Mouse (Mus musculus) hindlimb bud, embryonic 11.5 days (tissue): ENCODE data around the gene 2610002M06Rik.

ENCODE experiments used
- DNase-seq: peaks from one replicate; pipeline ENCODE4 v3.0.0-alpha.2; 2012; ENCODE audit warnings: low read depth, low spot score; ENCODE audit errors: extremely low spot score

Gene 2610002M06Rik

DNA sequence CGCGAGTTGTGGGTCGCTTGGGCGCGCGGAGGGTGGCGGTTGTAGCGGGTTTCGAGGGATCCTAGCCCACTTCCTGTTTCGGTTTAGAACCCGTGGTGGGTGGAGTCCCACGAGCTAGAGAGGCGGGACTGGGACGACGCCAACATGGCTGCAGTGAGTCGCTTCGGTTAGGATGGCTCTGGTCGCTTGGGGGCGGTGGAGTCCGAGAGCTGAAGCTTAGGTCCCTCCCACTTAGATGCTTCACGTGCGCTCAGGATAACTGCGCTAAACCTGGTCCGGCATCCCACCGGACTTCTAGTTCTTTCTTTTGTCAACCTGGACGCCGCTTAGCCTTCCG, at the start of gene 2610002M06Rik:
Gene 2610002M06Rik (minus strand): TSS at position 117 of the 337 bp plus-strand sequence.
- DNase-seq, result peak; percentile 26

DNA sequence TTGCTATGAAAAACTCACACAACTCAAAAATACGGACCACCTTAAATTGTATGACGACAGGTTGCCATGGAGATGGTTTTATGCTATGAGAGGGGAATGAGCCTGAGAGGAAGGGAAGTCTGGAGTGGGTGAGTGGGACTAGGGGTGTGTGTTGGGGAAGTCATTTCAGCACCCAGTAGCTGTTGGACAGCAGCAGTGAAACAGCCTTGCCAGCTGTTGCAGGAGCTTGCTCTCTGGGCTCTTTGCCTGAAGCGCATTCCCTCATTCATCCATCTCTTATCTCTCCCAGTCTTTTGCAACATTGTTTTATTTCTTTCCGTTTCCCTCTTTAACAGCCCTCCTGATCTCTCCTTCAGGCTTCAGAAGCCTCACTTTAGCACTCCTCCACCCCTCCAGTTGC, 42.0 kb upstream of the 2610002M06Rik start:
- no peak for DNase-seq

DNA sequence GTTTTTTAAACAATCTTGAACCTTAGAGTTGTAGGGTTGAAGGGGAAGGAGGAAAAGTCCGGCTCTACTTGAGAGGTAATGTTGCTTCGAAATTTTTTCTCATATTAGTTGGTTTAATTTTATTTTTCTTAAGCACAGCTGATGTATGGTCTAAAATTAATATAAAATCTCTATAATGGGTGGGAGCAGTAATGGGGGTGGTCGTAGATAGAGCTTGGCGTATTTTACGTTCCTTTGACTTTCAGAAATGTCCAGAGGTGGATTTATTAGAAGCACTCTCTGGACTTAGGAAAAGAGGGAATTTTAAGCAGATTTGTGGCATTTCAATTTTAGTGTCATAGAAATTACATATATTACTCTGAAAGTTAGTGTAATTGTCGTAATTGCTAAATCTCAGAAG, 592 bp upstream of the 2610002M06Rik start:
- DNase-seq, result no peak

DNA sequence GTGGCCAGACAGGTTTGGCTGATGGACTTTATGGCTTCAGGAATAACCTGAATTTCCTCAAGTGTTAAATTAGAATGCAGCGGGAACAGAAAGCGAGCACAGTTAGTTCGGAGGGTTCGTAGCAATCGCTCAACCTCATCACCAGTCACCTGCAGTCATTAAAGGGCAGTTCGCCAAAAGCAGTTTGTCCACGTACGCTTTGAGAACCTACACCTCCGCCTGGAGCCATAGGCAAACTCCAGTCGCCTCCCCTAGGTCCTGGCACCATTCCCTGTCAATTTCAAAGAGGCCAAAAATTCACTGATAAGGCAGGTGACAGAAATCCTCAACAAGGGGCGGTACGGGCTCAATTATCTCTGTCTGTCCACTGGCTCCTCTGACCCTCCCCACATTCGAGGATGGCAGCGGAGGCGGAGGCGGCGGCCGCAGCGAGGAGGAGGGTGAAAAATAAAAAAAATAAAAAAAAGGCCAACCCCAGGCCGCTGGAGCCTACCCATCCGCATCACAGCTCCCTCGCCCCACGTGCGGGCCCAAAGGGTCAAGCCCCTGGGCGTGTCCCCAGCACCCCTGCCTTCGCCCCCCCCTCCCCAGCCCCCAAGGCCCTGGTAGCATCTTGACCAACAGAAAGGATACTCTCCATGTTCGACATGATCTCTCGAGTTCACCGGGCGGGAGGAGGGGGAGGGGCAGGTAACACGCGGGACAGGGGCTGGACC, 474 bp downstream of the 2610002M06Rik start:
- DNase-seq, result no peak

DNA sequence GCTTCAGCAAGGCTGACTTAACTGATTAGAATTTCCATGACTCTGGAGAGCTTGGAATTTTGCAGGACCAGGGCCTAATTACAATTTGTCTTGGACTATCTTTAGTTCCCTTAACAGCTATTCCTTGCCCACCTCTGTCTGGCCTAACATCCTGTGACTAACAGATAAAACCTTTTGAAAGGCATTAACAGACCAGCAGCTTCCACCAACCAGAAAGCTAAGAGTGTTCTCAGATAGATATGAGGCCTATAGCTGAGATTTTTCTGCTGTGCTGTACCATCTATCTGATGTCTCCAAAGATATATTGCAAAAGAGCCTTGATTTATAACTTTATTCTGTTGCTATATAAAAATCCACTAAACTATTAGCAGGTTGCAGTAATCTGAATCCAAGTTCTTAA, 4.0 kb downstream of the 2610002M06Rik start:
- no peak for DNase-seq

DNA sequence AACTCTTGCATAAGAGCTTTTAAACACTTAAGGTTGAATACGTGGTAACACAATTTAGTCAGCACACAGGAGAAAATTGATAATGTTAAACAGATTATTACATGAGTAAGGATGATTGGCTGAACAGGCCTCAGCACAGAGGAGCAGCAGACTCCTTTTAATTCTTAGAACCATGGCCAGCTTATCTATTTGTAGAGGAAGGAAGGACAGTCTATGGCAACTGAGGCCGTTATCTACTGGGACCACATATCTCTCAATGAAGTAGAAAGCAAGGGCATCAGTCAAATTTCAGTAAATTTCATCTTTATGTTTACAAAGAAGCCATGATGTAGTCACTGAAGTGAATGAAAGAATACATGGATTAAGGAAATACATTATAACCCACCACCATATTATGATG, 19.2 kb downstream of the 2610002M06Rik start:
- DNase-seq, result no peak

DNA sequence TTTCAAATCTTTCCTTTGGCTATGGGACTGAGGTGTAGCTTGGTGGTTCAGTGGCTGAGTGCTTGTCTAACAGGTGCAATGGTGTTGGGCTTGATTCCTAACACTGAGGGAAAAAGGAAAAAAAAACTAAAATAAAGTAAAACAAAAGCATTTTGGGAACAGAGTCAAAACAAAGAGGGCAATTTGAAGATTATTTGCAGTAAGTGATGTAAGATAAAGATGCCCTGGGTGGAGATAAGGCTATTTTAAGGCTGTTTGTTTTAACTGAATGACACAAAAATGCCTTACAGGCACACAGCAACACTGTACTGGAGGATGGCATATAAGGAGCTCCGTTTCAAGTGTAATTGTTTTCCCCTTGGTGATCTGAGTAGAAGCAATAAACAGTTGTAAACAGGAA, 20.3 kb downstream of the 2610002M06Rik start:
- DNase-seq, result no peak

DNA sequence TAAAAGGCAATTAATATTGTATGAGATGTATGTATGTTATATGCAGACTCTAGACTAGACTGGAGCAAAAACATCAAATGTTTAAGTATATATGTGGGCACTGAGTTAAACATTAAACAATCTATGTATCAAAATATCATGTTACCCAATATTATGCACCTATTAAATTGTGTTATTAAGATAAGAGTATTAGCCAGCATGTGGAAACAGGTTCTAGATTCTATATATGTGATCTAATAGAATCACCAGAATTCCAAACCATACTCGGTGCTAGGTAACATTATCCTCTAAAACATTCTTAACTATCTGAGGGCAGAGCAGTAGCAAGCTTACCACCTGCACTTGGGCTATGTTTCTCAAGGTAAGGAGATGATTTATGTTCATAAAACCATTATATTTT, 23.8 kb downstream of the 2610002M06Rik start, which contains the start of gene Tent5d:
Gene Tent5d (plus strand): TSS at position 301 of the 400 bp plus-strand sequence.
- DNase-seq, result no peak

DNA sequence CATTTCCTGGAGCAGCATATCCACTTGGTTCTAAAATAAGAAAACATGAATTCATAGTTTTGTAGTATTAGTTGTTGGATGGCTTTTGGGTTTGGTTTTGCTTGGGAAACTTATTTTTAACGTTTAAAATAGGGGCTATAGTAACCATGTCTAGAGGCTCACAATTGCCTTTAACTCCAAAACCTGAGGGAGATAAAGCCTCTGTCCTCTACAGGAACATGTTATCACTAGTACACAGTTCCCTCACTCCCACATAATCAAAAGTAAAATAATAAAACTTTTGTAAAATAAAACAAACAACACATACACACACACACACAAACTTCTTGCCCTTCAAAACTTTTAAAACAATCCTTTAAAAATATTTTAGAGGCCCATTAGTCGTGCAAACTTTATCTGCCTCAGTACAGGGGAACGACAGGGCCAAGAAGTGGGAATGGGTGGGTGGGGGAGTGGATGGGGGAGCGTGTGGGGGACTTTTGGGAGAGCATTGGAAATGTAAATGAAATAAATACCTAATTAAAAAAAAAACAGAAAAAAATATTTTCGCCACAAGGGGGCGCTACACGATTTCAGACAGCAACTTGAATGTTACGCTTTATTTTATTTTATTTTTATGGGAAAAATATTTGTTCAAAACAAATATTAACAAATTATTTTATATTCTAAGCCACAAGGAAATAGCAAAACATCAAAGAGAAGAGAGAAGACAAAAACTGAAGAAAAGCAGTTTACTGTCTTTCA, 25.2 kb downstream of the 2610002M06Rik start:
- no peak for DNase-seq

DNA sequence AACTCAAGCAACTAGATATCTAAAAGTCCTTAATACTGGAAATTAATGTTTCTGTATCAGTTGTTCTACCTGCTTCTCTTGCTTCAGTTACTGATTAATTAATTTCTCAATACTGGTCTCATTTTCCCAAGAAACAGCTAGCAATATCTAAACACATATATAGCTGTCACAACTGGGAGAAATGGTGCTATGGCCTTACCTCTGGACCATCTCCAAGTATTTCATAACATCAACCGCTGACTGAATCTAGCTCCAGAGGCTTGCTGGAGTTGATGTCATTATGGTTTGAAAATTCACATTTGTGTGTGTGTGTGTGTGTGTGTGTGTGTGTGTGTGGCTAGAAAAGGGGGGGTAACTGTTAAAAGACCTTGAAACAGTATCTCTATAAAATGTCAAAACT, 26.0 kb downstream of the 2610002M06Rik start:
- DNase-seq, result no peak

DNA sequence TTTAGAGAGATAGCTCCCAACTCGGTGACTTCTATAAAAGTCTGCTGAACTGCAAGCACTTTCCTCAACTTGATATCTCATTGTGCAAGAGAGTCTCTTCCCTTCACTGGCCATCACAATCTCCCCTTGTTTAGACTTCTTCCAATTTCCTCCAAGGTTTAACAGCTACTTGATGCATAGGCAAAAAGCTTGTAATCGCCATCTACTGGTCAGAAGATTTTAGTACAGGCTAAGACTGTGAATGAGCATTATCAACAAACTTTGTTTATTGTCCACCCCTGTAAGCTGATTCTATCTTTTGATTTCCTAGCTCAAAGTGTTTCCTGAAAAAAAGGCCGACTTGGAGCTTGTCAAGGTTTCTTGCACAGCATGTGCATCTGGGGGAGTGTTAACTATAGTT, 48.2 kb downstream of the 2610002M06Rik start:
- no peak for DNase-seq
